Mouse (Mus musculus) heart, embryonic 11.5 days (tissue): Measurements from ENCODE around the gene Specc1l. TPM values are rescaled to one million over a fixed set of nuclear protein-coding genes. Genes with fewer than 3 reads are reported as not detected.

ENCODE experiments used
- ATAC-seq: fragments of 200-750 bp; cut with Nextera tagmentation; replicated peaks from 2 replicates; pipeline ENCODE4 v1.8.0; 2017; ENCODE audit warnings: moderate library complexity; ENCODE audit not compliant: insufficient number of reproducible peaks, low FRiP score, low TSS enrichment
- H3K27ac ChIP-seq: fragments of 300-500 bp; sonication (generic); 2 replicates; pipeline ENCODE4 v1.5.1; 2014; ENCODE audit warnings: mild to moderate bottlenecking, low read depth, low read length
- H3K27me3 ChIP-seq: fragments of 300-500 bp; sonication (generic); 2 replicates; pipeline ENCODE4 v1.6.1; 2014; ENCODE audit warnings: mild to moderate bottlenecking, low read length, mixed read lengths; ENCODE audit not compliant: control insufficient read depth, insufficient read depth
- H3K36me3 ChIP-seq: fragments of 300-500 bp; sonication (generic); 2 replicates; pipeline ENCODE4 v1.6.1; 2014; ENCODE audit warnings: mild to moderate bottlenecking, low read length, moderate library complexity, mixed read lengths; ENCODE audit not compliant: control insufficient read depth, insufficient read depth
- H3K4me1 ChIP-seq: fragments of 300-500 bp; sonication (generic); 2 replicates; pipeline ENCODE4 v1.6.1; 2014; ENCODE audit warnings: low read length; ENCODE audit not compliant: control insufficient read depth, insufficient read depth
- H3K4me2 ChIP-seq: fragments of 300-500 bp; sonication (generic); 2 replicates; pipeline ENCODE4 v1.6.1; 2014; ENCODE audit warnings: mild to moderate bottlenecking, moderate library complexity
- H3K4me3 ChIP-seq: fragments of 300-500 bp; sonication (generic); 2 replicates; pipeline ENCODE4 v1.5.1; 2014; ENCODE audit warnings: low read depth, low read length
- H3K9ac ChIP-seq: fragments of 300-500 bp; sonication (generic); 2 replicates; pipeline ENCODE4 v1.6.1; 2014; ENCODE audit warnings: mild to moderate bottlenecking, low read depth, low read length, moderate library complexity
- H3K9me3 ChIP-seq: fragments of 300-500 bp; sonication (generic); replicated peaks from 2 replicates; pipeline ENCODE4 v1.6.1; 2016; ENCODE audit warnings: low read length; ENCODE audit not compliant: control insufficient read depth
- WGBS: fragments of 180-500 bp; shearing (Covaris S2); extraction: QIAGEN DNeasy Blood & Tissue Kit; methylation state at CpG from one replicate; pipeline ENCODE4 v1.1.7; 2014; ENCODE audit not compliant: insufficient replicate concordance; 5-methylcytosine and 5-hydroxymethylcytosine counted together
- polyA plus RNA-seq: library from polyadenylated mRNA; unstranded; fragments of >200 nt; fragmentation: Nextera tagmentation; extraction: Ambion mirVana; gene quantifications from 2 replicates; pipeline ENCODE4 v1.2.1, GENCODE M21; 2014

The Specc1l gene
- polyA plus RNA-seq, 1 experiment from 2014 or later = 15.7 TPM

DNA sequence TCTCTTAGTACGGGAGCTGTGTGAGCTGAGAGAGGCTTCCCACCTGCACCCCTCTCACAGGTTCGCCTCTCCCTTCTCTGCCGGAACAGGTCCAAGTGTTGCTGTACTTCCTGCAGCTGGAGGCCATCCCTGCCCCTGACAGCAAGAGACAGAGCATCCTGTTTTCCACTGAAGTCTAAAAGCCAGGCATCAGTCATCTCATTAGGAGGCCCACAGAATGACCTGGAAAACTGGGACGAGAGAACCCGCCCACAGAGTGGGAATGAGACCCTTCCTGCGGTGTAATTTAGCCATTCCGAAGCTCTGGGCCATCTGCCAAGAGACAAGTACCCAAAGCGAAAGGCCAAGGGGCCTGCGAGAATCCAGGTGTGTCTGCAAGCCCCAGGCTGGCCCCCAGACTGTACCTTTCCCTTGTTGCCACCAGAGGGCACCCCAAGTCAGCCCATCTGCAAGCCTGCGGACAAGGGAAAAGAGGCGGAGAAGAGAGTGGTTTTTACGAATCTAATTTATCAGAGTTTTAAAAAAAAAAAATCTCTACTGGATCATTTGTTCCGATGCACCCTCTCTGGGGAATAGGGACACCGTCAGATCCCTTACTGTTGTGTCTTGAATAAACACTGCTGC lies 29.6 kb upstream of the Specc1l start:
- H3K27me3 ChIP-seq = no peaks in the 10 kb centered on the region
- no peak for ATAC-seq
- H3K36me3 ChIP-seq = peaks cover 40% of the 10 kb centered on the region
- 0 out of 2 replicates have a peak, but pooled peaks cover 2% of the 10 kb centered on the region for H3K4me1 ChIP-seq
- H3K4me3 ChIP-seq = no peak overlapping the region
- no peak overlapping the region for H3K9ac ChIP-seq
- no peak overlapping the region for H3K27ac ChIP-seq
- 46% methylated on average over 14 of the region's 14 CpGs for WGBS
- H3K4me2 ChIP-seq = no peak overlapping the region
- H3K9me3 ChIP-seq = no peaks in the 10 kb centered on the region

DNA sequence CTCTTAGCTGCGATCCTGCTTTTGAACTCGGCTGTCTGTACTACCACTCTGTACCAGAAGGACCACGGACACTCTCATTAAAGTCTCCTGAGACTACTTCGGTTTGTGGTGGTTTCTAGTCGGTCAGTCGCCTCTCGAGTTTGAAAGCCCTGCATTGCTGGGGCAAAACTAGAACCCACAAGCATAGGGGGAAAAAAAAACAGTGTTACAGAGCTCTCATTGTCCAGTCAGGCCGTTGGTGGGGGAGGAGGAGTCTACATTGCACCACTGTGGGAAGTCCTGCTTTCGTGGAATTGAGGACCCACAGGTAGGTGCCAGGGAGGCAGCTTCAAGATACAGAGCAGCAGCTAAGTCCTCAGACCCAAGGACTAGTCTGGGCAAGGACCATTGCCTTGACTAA lies 27.0 kb upstream of the Specc1l start:
- 87% methylated on average over 9 of the region's 9 CpGs for WGBS
- peaks cover 15% of the 10 kb centered on the region for H3K36me3 ChIP-seq

DNA sequence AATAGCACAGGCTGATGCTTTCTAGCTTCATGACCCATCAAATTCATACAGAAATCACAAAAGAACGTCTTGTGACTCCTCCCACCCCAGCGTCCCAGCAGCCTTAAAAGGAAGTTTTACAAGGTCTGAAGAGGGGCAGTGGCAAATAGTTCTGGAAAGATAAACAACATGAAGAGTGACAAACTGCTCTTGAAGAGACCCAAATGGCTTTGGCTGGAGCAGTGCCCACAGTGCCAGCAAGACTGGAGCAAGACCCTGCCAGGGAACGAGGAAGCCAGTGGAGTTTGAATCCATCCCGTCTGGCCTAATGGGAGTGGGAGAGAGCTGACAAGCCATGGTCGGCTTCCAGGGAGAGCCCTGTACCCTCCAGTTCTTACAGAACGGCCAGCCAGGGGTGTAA lies 25.3 kb upstream of the Specc1l start:
- H3K27me3 ChIP-seq = no peaks in the 10 kb centered on the region
- ATAC-seq = no peak
- WGBS = 43% methylated on average over 6 of the region's 6 CpGs
- 0 out of 2 replicates have a peak, but pooled peaks cover 6% of the 10 kb centered on the region for H3K4me1 ChIP-seq
- no peak overlapping the region for H3K4me2 ChIP-seq
- no peaks in the 10 kb centered on the region for H3K9me3 ChIP-seq
- H3K9ac ChIP-seq = no peak overlapping the region
- H3K27ac ChIP-seq = no peak overlapping the region
- no peak overlapping the region for H3K4me3 ChIP-seq
- peaks cover 10% of the 10 kb centered on the region for H3K36me3 ChIP-seq

More for the DNA sequence above, 27.0 kb upstream of the Specc1l start:
- Histone ChIP-seq H3K4me1 (0 out of 2 replicates have a peak, but pooled peaks cover 6% of the 10 kb centered on the region), H3K9me3 (no peaks in the 10 kb centered on the region), H3K9ac (no peak overlapping the region), H3K27ac (no peak overlapping the region), H3K27me3 (no peaks in the 10 kb centered on the region), H3K4me2 (no peak overlapping the region), H3K4me3 (no peak overlapping the region)
- no peak for ATAC-seq

DNA sequence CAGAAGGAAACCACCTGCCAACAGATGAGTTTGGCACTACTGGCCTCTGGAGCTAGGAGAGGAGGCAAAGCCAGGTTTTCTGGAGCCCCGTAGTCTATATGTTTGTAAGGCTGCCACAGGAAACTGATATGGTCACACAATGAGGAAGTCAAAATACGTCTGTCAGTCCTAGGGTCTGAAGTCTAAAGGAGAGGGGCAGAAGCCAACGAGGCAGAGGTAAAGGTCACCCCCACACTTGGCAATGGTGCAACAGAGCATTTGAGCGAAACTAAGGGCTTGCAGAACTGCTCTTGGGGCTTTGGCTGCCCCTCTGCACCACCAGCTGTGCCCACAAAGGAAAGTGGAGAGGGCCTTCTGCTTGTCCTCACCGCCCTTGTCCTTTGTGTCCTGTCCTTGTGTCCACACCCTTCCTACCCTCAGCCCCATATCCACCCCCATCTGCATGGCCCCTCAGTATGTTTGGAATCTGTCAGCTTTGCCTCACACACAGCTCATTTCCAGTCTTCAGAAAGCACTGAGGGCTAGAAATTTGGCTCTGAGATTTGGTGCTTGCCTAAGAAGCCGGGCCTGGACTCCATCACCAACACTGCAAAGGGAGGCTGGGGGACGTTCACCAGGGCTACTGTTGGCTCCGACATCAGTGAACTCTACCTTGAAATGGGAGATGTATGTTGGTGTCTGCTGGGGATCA lies 24.4 kb upstream of the Specc1l start:
- H3K4me1 ChIP-seq = 0 out of 2 replicates have a peak, but pooled peaks cover 6% of the 10 kb centered on the region
- no peak overlapping the region for H3K9ac ChIP-seq
- H3K36me3 ChIP-seq = peaks cover 7% of the 10 kb centered on the region
- no peaks in the 10 kb centered on the region for H3K9me3 ChIP-seq
- no peak for ATAC-seq
- H3K4me3 ChIP-seq = no peak overlapping the region
- 55% methylated on average over 8 of the region's 8 CpGs for WGBS
- no peak overlapping the region for H3K27ac ChIP-seq
- no peaks in the 10 kb centered on the region for H3K27me3 ChIP-seq
- no peak overlapping the region for H3K4me2 ChIP-seq

DNA sequence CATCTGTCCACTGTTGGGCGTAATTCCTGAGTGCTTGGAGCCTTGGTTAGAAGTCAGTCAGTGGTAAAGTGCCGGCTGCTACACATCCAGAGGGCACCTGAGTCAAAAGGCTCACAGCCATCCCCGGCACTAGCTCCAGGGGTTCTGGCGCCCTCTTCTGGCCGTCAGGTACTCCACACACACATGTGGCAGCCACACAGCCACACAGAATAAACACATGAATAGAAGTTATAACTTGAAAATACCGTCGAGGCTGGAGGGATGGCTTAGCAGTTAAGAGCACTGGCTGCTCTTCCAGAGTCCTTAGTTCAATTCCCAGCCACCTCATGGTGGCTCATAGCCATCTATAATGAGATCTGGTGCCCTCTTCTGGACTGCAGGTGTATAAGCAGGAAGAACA lies 20.2 kb upstream of the Specc1l start:
- no peak for ATAC-seq
- H3K36me3 ChIP-seq = no peaks in the 10 kb centered on the region
- no peak overlapping the region for H3K27ac ChIP-seq
- H3K4me1 ChIP-seq = 0 out of 2 replicates have a peak, but pooled peaks cover 4% of the 10 kb centered on the region
- H3K9ac ChIP-seq = no peak overlapping the region
- no peaks in the 10 kb centered on the region for H3K27me3 ChIP-seq
- no peak overlapping the region for H3K4me3 ChIP-seq
- H3K9me3 ChIP-seq = peaks cover 3% of the 10 kb centered on the region; the same call in 1 of the 2 replicates
- H3K4me2 ChIP-seq = no peak overlapping the region
- 45% methylated on average over 7 of the region's 7 CpGs for WGBS

DNA sequence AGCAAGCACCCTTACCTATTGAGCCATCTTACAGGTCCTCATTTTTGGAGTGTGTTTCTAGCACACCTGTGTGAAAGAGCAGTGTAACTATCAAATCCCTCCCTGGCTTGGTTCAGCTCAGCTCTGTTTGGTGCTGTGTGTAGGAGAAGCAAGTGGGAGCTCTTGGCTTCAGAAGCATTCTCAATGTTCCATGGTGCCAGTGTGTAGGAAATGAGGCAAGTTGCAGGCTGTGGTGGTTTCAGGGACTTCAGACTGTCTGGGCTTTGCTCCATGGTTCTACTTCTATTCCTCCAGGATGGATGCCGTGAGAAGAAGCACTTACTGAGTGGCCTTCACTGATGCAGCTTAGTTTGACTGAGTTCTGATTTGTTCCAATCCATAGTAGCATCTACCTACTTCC lies 14.1 kb upstream of the Specc1l start:
- Histone ChIP-seq H3K9me3 (peaks cover 2% of the 10 kb centered on the region; the same call in 1 of the 2 replicates), H3K27ac (no peak overlapping the region), H3K27me3 (no peaks in the 10 kb centered on the region), H3K9ac (no peak overlapping the region), H3K4me3 (no peak overlapping the region), H3K36me3 (no peaks in the 10 kb centered on the region), H3K4me1 (no peaks in the 10 kb centered on the region), H3K4me2 (no peak overlapping the region)
- WGBS = 69% methylated on average over 1 of the region's 1 CpGs
- no peak for ATAC-seq

DNA sequence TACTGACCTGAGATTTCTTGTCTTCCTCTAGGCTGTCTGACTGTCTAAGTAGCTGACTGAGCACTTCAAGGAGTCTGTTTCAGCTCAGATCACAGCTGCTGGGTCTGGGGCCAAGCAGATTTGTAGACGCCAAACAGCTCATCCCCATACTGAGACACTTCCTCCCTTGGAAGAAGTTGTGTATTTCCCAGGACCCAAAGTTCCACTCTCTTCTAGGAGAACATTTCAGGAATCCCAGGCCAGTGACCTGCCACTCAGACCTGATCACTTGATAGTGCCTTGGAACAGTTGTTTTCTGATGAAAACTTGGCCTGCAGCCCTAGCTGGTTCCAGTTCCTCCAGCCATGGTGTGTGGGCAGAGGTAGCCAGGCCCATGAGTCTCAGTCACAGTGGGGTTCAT lies 11.1 kb upstream of the Specc1l start:
- no peak overlapping the region for H3K4me2 ChIP-seq
- no peak overlapping the region for H3K4me3 ChIP-seq
- H3K27me3 ChIP-seq = no peaks in the 10 kb centered on the region
- WGBS = 70% methylated on average over 1 of the region's 1 CpGs
- ATAC-seq = no peak
- H3K9me3 ChIP-seq = no peaks in the 10 kb centered on the region
- no peaks in the 10 kb centered on the region for H3K36me3 ChIP-seq
- H3K4me1 ChIP-seq = no peaks in the 10 kb centered on the region
- no peak overlapping the region for H3K9ac ChIP-seq
- H3K27ac ChIP-seq = no peak overlapping the region

DNA sequence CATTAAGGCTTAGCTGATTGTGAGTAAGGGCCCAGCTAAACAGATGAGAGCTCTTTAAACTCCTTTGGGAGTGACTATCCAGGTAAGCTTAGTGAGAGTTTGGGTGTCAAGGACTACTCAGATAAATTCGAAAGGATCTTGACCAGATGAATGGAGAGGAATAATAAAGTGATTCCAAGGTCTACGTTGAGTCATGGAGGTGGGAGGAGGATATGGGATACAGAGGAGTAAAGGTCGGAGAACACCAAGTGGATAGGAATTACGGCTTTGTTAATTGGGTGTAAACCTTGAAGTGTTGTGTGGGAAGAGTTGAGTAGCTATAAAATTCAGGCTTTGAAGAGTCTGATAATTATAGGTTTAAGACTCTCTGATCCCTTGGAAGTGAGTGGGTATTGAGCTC lies 5.7 kb upstream of the Specc1l start:
- Histone ChIP-seq H3K9me3 (no peaks in the 10 kb centered on the region), H3K4me2 (no peak overlapping the region), H3K4me3 (no peak overlapping the region), H3K36me3 (no peaks in the 10 kb centered on the region), H3K4me1 (no peaks in the 10 kb centered on the region), H3K27me3 (no peaks in the 10 kb centered on the region), H3K9ac (no peak overlapping the region), H3K27ac (no peak overlapping the region)
- no peak for ATAC-seq
- WGBS = 75% methylated on average over 4 of the region's 4 CpGs

DNA sequence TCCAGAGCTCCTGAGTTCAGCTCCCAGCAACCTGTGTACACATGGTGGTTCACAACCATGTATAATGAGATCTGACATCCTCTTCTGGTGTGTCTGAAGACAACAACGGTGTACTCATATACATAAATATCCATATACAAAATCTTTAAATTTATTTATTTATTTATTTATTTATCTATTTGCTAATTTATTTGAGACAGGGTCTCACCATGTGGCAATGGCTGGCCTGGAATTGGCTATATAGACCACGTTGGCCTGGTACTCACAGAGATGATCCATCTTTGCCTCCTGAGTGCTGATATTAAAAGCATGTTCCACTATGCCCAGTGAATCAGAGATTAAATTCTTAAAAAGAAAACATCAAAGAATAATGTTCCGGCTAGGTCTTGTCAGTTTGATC lies 1.0 kb upstream of the Specc1l start:
- no peak for ATAC-seq

More for the DNA sequence above, 1.0 kb upstream of the Specc1l start:
- Histone ChIP-seq H3K36me3 (no peaks in the 10 kb centered on the region), H3K27ac (no peak overlapping the region), H3K9ac (no peak overlapping the region), H3K9me3 (no peaks in the 10 kb centered on the region), H3K4me3 (no peak overlapping the region), H3K27me3 (no peaks in the 10 kb centered on the region), H3K4me2 (no peak overlapping the region), H3K4me1 (peaks cover 7% of the 10 kb centered on the region)
- 90% methylated on average over 3 of the region's 3 CpGs for WGBS
